Mouse (Mus musculus) small intestine, adult 2 months (tissue): ENCODE data around the gene Mettl21a.

Experiments
- CTCF ChIP-seq: fragments of 200-500 bp; IDR thresholded peaks from 2 replicates; pipeline ENCODE4 v1.5.1; 2012; ENCODE audit warnings: low read depth, mild to moderate bottlenecking, control low read depth, inconsistent platforms, low read length, moderate library complexity, mixed read lengths; ENCODE audit not compliant: insufficient replicate concordance, insufficient read length; ENCODE audit errors: extremely low read depth
- POLR2A ChIP-seq: fragments of 200-500 bp; IDR thresholded peaks from 2 replicates; pipeline ENCODE4 v1.6.1; 2012; ENCODE audit warnings: low read depth, mild to moderate bottlenecking, control low read depth, inconsistent platforms, low read length, moderate library complexity

DNA sequence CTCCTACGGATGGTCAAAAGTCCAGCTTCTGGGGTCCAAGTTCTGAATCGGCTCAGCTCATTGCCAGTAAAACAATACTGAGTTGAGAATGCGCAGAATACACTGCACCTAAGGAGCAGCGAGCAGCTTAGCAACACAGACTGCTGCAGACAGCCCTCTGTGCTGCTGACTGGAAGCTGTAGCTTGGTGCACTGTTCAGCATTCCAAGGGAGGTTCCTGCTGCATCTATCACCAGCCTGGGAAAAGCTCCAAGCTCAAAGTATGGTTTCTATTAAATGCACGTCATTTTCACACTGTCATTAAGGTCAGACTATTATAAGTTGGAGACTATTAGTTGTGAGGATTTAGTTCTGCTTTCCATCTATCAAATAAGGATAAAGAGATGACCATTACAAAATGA lies 4.1 kb upstream of the Mettl21a start:
- no peak for TF ChIP-seq POLR2A
- no peak for TF ChIP-seq CTCF
